Mouse (Mus musculus) lung, postnatal 0 days (tissue): Measurements from ENCODE around the gene Stxbp5.

Experiments
- CTCF ChIP-seq: IDR thresholded peaks from 2 replicates; pipeline ENCODE4 v1.5.1; 2016; ENCODE audit warnings: antibody characterized with exemption, mild to moderate bottlenecking
- EP300 ChIP-seq: IDR thresholded peaks from 2 replicates; pipeline ENCODE4 v1.6.1; 2016; ENCODE audit warnings: antibody characterized with exemption, mild to moderate bottlenecking, control low read depth

GRCm38 (mm10) chr10:9875905-9876304 lies 25.0 kb downstream of the Stxbp5 start:
- no peak for TF ChIP-seq CTCF
- TF ChIP-seq EP300 = no peak
